Mouse (Mus musculus) urinary bladder, postnatal 14 days (tissue): ENCODE measurements around the gene Klhdc7b.

Experiments
- DNase-seq: peaks from one replicate; pipeline ENCODE4 v3.0.0; 2021; ENCODE audit warnings: low spot score

Gene Klhdc7b

GRCm38 (mm10) chr15:89374801-89375534 is 9.7 kb upstream of the Klhdc7b start:
- no peak for DNase-seq

GRCm38 (mm10) chr15:89376040-89376439 is 8.7 kb upstream of the Klhdc7b start:
- no peak for DNase-seq

GRCm38 (mm10) chr15:89376957-89377356 is 7.8 kb upstream of the Klhdc7b start, which contains the start of gene Tymp:
TSS of gene Tymp (minus strand) at chr15:89377039.
- no peak for DNase-seq

GRCm38 (mm10) chr15:89377362-89377761 is 7.4 kb upstream of the Klhdc7b start:
- DNase-seq: no peak

- DNase-seq: no peak
Observed at GRCm38 (mm10) chr15:89377938-89378828, 6.5 kb upstream of the Klhdc7b start.

- no peak for DNase-seq
Observed at GRCm38 (mm10) chr15:89378831-89379401, 5.8 kb upstream of the Klhdc7b start, which contains the start of gene Odf3b. TSS of gene Odf3b (minus strand) at chr15:89379282.

GRCm38 (mm10) chr15:89379429-89379828 is 5.3 kb upstream of the Klhdc7b start:
- DNase-seq: no peak

- DNase-seq: no peak
Observed at GRCm38 (mm10) chr15:89387127-89387526, 2.4 kb downstream of the Klhdc7b start.

- no peak for DNase-seq
Observed at GRCm38 (mm10) chr15:89390081-89390480, 5.4 kb downstream of the Klhdc7b start.

GRCm38 (mm10) chr15:89396883-89397282 is 12.2 kb downstream of the Klhdc7b start:
- DNase-seq: no peak

- DNase-seq: no peak
Observed at GRCm38 (mm10) chr15:89398146-89398545, 13.4 kb downstream of the Klhdc7b start.

GRCm38 (mm10) chr15:89399716-89400115 is 15.0 kb downstream of the Klhdc7b start:
- no peak for DNase-seq

- DNase-seq: no peak
Observed at GRCm38 (mm10) chr15:89402471-89402870, 17.8 kb downstream of the Klhdc7b start.

GRCm38 (mm10) chr15:89404831-89405623 is 20.3 kb downstream of the Klhdc7b start:
- no peak for DNase-seq

GRCm38 (mm10) chr15:89406691-89407090 is 22.0 kb downstream of the Klhdc7b start:
- DNase-seq: no peak

- no peak for DNase-seq
Observed at GRCm38 (mm10) chr15:89410118-89410517, 25.4 kb downstream of the Klhdc7b start, which contains the start of gene Syce3. TSS of gene Syce3 (minus strand) at chr15:89410503.

- DNase-seq: no peak
Observed at GRCm38 (mm10) chr15:89415282-89415681, 30.6 kb downstream of the Klhdc7b start.

- DNase-seq: no peak
Observed at GRCm38 (mm10) chr15:89421938-89422337, 37.2 kb downstream of the Klhdc7b start.

GRCm38 (mm10) chr15:89424621-89425020 is 39.9 kb downstream of the Klhdc7b start:
- DNase-seq: no peak

GRCm38 (mm10) chr15:89425711-89426121 is 41.0 kb downstream of the Klhdc7b start, which contains the start of gene Cpt1b:
TSS of gene Cpt1b (minus strand) at chr15:89425863.
- DNase-seq: no peak

GRCm38 (mm10) chr15:89426716-89427115 is 42.0 kb downstream of the Klhdc7b start:
- DNase-seq: no peak
